Mouse (Mus musculus) MEL (cell line): Measurements from ENCODE around the gene Tet3. TPM values are rescaled to one million over a fixed set of nuclear protein-coding genes. Genes with fewer than 3 reads are reported as not detected.

Experiments
- DNase-seq: peaks from one replicate; pipeline ENCODE4 v3.0.0; 2011; ENCODE audit warnings: low read depth, low spot score
- H3K27ac ChIP-seq: 2 replicates; pipeline ENCODE4 v1.5.1; 2012; ENCODE audit warnings: low read depth, mild to moderate bottlenecking, control low read depth, low read length, moderate library complexity; ENCODE audit not compliant: control insufficient read depth
- H3K27me3 ChIP-seq, 2 experiments: fragments of 150-350 bp in 1 of 2; sonication (generic) in 1 of 2; 2 replicates each; pipeline ENCODE4 v1.6.1; 2012; ENCODE audit warnings: low read length in 2 of 2, mild to moderate bottlenecking in 2 of 2, improper control_type of control experiment in 1 of 2, moderate library complexity in 1 of 2; ENCODE audit not compliant: insufficient read depth in 2 of 2, control insufficient read depth in 1 of 2
- H3K36me3 ChIP-seq, 2 experiments: 2 replicates each; pipeline ENCODE4 v1.6.1; 2012 to 2014; ENCODE audit warnings: low read length in 2 of 2, improper control_type of control experiment in 1 of 2, inconsistent platforms in 1 of 2, mild to moderate bottlenecking in 1 of 2; ENCODE audit not compliant: insufficient read depth in 2 of 2, control insufficient read depth in 1 of 2
- H3K4me1 ChIP-seq, 2 experiments: fragments of 150-350 bp in 1 of 2; sonication (generic) in 1 of 2; 2 replicates each; pipeline ENCODE4 v1.6.1; 2012; ENCODE audit warnings: low read length in 2 of 2, improper control_type of control experiment in 1 of 2, mild to moderate bottlenecking in 1 of 2; ENCODE audit not compliant: insufficient read depth in 2 of 2, control insufficient read depth in 1 of 2
- H3K4me3 ChIP-seq, 2 experiments: fragments of 150-350 bp in 1 of 2; sonication (generic) in 1 of 2; 2 replicates each; pipeline ENCODE4 v1.5.1; 2012; ENCODE audit warnings: low read depth in 2 of 2, low read length in 2 of 2, mild to moderate bottlenecking in 2 of 2, moderate library complexity in 2 of 2, control low read depth in 1 of 2, improper control_type of control experiment in 1 of 2; ENCODE audit not compliant: control insufficient read depth in 1 of 2, insufficient read depth in 1 of 2
- H3K79me2 ChIP-seq: 2 replicates; pipeline ENCODE4 v1.6.1; 2012; ENCODE audit warnings: mild to moderate bottlenecking, low read length, moderate library complexity; ENCODE audit not compliant: control insufficient read depth, poor library complexity, insufficient read depth
- H3K9ac ChIP-seq: 2 replicates; pipeline ENCODE4 v1.6.1; 2012; ENCODE audit warnings: low read depth, mild to moderate bottlenecking, control low read depth, low read length, moderate library complexity; ENCODE audit not compliant: control insufficient read depth, poor library complexity, severe bottlenecking
- H3K9me3 ChIP-seq: fragments of 150-350 bp; sonication (generic); replicated peaks from 2 replicates; pipeline ENCODE4 v1.6.1; 2012; ENCODE audit warnings: mild to moderate bottlenecking, low read length, improper control_type of control experiment, moderate library complexity; ENCODE audit not compliant: insufficient read depth
- BHLHE40 ChIP-seq: IDR thresholded peaks from 2 replicates; pipeline ENCODE4 v1.6.1; 2012; ENCODE audit warnings: low read depth, mild to moderate bottlenecking, inconsistent platforms, low read length, improper control_type of control experiment, borderline replicate concordance
- CHD1 ChIP-seq: IDR thresholded peaks from 2 replicates; pipeline ENCODE4 v1.6.1; 2012; ENCODE audit warnings: low read depth, mild to moderate bottlenecking, inconsistent platforms, low read length, improper control_type of control experiment
- EP300 ChIP-seq, 2 experiments: IDR thresholded peaks; 2 replicates each; pipeline ENCODE4 v1.6.1; 2011; ENCODE audit warnings: improper control_type of control experiment in 2 of 2, low read length in 2 of 2, low read depth in 1 of 2, mild to moderate bottlenecking in 1 of 2
- ETS1 ChIP-seq: IDR thresholded peaks from 2 replicates; pipeline ENCODE4 v1.6.1; 2012; ENCODE audit warnings: low read depth, mild to moderate bottlenecking, inconsistent platforms, low read length, improper control_type of control experiment, moderate library complexity
- GATA1 ChIP-seq: IDR thresholded peaks from 2 replicates; pipeline ENCODE4 v1.6.1; 2011; ENCODE audit warnings: low read depth, low read length, improper control_type of control experiment
- KAT2A ChIP-seq: conservative IDR thresholded peaks from 2 replicates; pipeline ENCODE4 v1.6.1; 2012; ENCODE audit warnings: low read depth, low read length, improper control_type of control experiment, inconsistent platforms
- MAFK ChIP-seq: IDR thresholded peaks from 2 replicates; pipeline ENCODE4 v1.6.1; 2011; ENCODE audit warnings: low read depth, mild to moderate bottlenecking, low read length, improper control_type of control experiment, borderline replicate concordance
- MXI1 ChIP-seq: IDR thresholded peaks from 2 replicates; pipeline ENCODE4 v1.6.1; 2011; ENCODE audit warnings: mild to moderate bottlenecking, low read depth, low read length, improper control_type of control experiment
- MYB ChIP-seq: IDR thresholded peaks from 2 replicates; pipeline ENCODE4 v1.6.1; 2011; ENCODE audit warnings: mild to moderate bottlenecking, low read depth, low read length, improper control_type of control experiment
- NRF1 ChIP-seq: IDR thresholded peaks from 2 replicates; pipeline ENCODE4 v1.6.1; 2014; ENCODE audit warnings: low read depth, mild to moderate bottlenecking, inconsistent platforms, low read length, improper control_type of control experiment, moderate library complexity; ENCODE audit not compliant: poor library complexity, insufficient read depth, severe bottlenecking
- POLR2A ChIP-seq, 2 experiments: IDR thresholded peaks; 2 replicates each; pipeline ENCODE4 v1.6.1; 2011 to 2012; ENCODE audit warnings: low read length in 2 of 2, mild to moderate bottlenecking in 2 of 2, control low read depth in 1 of 2, improper control_type of control experiment in 1 of 2, low read depth in 1 of 2, moderate library complexity in 1 of 2; ENCODE audit not compliant: control insufficient read depth in 1 of 2, insufficient read depth in 1 of 2, poor library complexity in 1 of 2
- POLR2AphosphoS2 ChIP-seq: IDR thresholded peaks from 2 replicates; pipeline ENCODE4 v1.6.1; 2011; ENCODE audit warnings: low read length, improper control_type of control experiment
- POLR2AphosphoS5 ChIP-seq: IDR thresholded peaks from 2 replicates; pipeline ENCODE4 v1.6.1; 2012; ENCODE audit warnings: low read depth, borderline replicate concordance, mild to moderate bottlenecking, inconsistent platforms, low read length, moderate library complexity, mixed read lengths
- RAD21 ChIP-seq: IDR thresholded peaks from 2 replicates; pipeline ENCODE4 v1.6.1; 2011; ENCODE audit warnings: mild to moderate bottlenecking, low read depth, low read length, improper control_type of control experiment
- RCOR1 ChIP-seq: IDR thresholded peaks from 2 replicates; pipeline ENCODE4 v1.6.1; 2012; ENCODE audit warnings: low read depth, mild to moderate bottlenecking, inconsistent platforms, low read length, improper control_type of control experiment
- SIN3A ChIP-seq: IDR thresholded peaks from 2 replicates; pipeline ENCODE4 v1.6.1; 2012; ENCODE audit warnings: low read length, improper control_type of control experiment, inconsistent platforms
- SMC3 ChIP-seq: IDR thresholded peaks from 2 replicates; pipeline ENCODE4 v1.6.1; 2011; ENCODE audit warnings: low read depth, low read length, improper control_type of control experiment
- TAL1 ChIP-seq: IDR thresholded peaks from 2 replicates; pipeline ENCODE4 v1.6.1; 2012; ENCODE audit warnings: mild to moderate bottlenecking, inconsistent platforms, low read length, moderate library complexity, mixed read lengths
- TBP ChIP-seq: IDR thresholded peaks from 2 replicates; pipeline ENCODE4 v1.8.0; 2011; ENCODE audit warnings: low read depth, low read length, improper control_type of control experiment
- TCF12 ChIP-seq: IDR thresholded peaks from 2 replicates; pipeline ENCODE4 v1.6.1; 2014; ENCODE audit warnings: low read depth, mild to moderate bottlenecking, inconsistent platforms, low read length, improper control_type of control experiment, moderate library complexity
- ZKSCAN1 ChIP-seq: IDR thresholded peaks from 2 replicates; pipeline ENCODE4 v1.6.1; 2012; ENCODE audit warnings: low read depth, mild to moderate bottlenecking, inconsistent platforms, low read length, improper control_type of control experiment, moderate library complexity
- ZNF384 ChIP-seq: IDR thresholded peaks from 2 replicates; pipeline ENCODE4 v1.6.1; 2012; ENCODE audit warnings: low read depth, mild to moderate bottlenecking, inconsistent platforms, low read length, improper control_type of control experiment
- polyA plus RNA-seq, 2 experiments: library from polyadenylated mRNA; stranded (reverse) in 1 of 2; unstranded in 1 of 2; fragments of >175 nt in 1 of 2; fragments of >200 nt in 1 of 2; gene quantifications; 2 replicates each; pipeline versions ENCODE4 v1.2.1 to v1.2.4; 2012; ENCODE audit warnings: low replicate concordance in 2 of 2, low read depth in 1 of 2; ENCODE audit not compliant: insufficient read length in 2 of 2, insufficient read depth in 1 of 2, missing spikeins in 1 of 2
- total RNA-seq: library from RNA; depleted of rRNA; stranded (reverse); fragments of 300-350 nt; gene quantifications from 2 replicates; pipeline ENCODE4 v1.2.3, GENCODE M21; 2012

Gene Tet3
- total and polyA plus RNA-seq, 3 experiments, result 11.6 to 35.3 (median 22.9) TPM

DNA sequence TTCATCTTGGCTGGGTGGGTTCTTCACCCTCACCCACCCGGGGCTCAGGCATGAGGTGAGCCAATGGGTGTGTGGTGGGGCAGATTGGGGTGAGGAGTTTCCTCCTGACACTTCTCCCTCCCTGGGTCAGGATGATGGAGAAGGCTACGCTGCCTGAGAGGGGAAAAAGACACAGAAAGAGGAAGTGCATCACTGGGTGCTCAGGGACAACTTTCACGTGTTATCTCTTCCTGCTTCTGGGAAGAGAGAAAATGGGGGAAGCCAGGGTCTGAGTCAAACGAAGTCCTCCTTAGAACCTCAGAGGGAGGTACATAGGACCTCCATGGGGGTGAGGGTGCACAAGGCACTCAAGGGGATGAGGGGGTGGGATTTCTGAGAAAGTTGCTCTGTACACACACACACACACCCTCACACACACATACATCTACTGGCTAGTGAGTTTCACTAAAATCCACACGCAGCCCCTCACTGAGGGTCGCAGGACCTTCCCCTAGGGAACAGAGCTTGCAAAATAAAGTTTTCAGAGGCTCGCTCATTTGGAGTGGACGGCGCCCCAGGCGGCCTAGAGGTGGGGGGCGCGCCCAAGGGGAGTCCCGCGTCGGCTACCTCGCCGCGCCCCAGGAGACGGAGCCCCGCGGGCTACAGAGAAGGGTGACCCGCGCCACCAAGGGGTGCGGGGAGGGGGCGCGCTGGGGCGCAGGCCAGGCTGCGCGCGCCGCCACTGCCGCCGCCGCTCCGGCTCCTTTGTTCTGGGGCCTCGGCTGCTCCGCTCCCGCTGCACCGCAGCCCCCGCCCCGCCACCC, 3.4 kb downstream of the Tet3 start (continued):
- TF ChIP-seq SMC3 (no peak), NRF1 (0 out of 2 replicates have a peak, but pooled peaks have one; percentile 42), MYB (no peak; the same call in 1 of the 2 replicates)
- TF ChIP-seq, all 39 proteins: peak for 18

DNA sequence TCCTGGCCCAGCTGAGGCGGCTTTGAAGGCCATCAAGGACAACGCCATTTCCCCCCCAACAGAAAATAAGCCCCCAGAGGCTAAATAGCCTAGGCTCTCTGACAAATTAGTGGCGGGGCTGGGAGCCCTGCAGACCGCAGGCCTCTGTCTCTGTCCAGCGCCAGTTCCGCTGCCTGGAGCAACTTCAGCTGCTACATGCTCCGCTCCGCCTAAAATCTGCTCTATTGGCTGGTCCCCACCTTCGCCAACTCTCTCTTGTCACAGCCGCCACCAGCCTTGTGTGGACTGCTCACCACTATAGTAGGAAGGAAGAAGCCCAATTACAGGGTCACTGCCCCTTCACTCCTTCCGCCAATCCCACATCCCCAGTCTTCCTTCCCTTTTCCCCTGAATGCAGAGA, 5.2 kb downstream of the Tet3 start:
- no peak for DNase-seq
- Histone ChIP-seq H3K36me3 (peaks cover 3 to 59% of the 10 kb centered on the region in 2 experiments; a peak in 3 of 4 replicates), H3K27ac (no peak overlapping the region), H3K4me3 (no peak overlapping the region), H3K27me3 (no peaks in the 10 kb centered on the region), H3K79me2 (peaks cover 76% of the 10 kb centered on the region), H3K9ac (no peak overlapping the region), H3K9me3 (no peaks in the 10 kb centered on the region), H3K4me1 (peaks cover 16 to 61% of the 10 kb centered on the region in 2 experiments)
- TF ChIP-seq MAFK (no peak), POLR2AphosphoS5 (no peak), SMC3 (no peak), RCOR1 (no peak), TAL1 (no peak), ETS1 (no peak)

GRCm38 (mm10) chr6:83450451-83451303, 8.2 kb downstream of the Tet3 start:
- peak overlapping the region; percentile 89 for H3K27ac ChIP-seq
- peaks cover 7 to 61% of the 10 kb centered on the region in 2 experiments; a peak in 3 of 4 replicates for H3K36me3 ChIP-seq
- H3K9ac ChIP-seq, result peak overlapping the region; percentile 43
- DNase-seq, result peak; percentile 68
- H3K27me3 ChIP-seq, result no peaks in the 10 kb centered on the region
- H3K4me1 ChIP-seq, result peaks cover 16 to 58% of the 10 kb centered on the region in 2 experiments
- H3K4me3 ChIP-seq, result peak overlapping the region in 1 of 2 experiments; percentile 16; a peak in 3 of 4 replicates
- peak; percentile 24 for TF ChIP-seq MXI1
- TF ChIP-seq KAT2A, result no peak
- no peak for TF ChIP-seq RAD21
- TF ChIP-seq SIN3A, result peak; percentile 75
- peak; percentile 27; the same call in 1 of the 2 replicates for TF ChIP-seq MAFK
- no peak for TF ChIP-seq SMC3
- no peak for TF ChIP-seq ZKSCAN1
- peak; percentile 45; the same call in 1 of the 2 replicates for TF ChIP-seq ZNF384
- no peak for TF ChIP-seq TAL1
- 0 out of 2 replicates have a peak, but pooled peaks have one; percentile 63 for TF ChIP-seq CHD1
- peak; percentile 64 for TF ChIP-seq GATA1
- no peak for TF ChIP-seq RCOR1
- no peak for TF ChIP-seq TCF12
- TF ChIP-seq ETS1, result peak; percentile 31; the same call in 1 of the 2 replicates
- peak; percentile 37; the same call in 1 of the 2 replicates for TF ChIP-seq TBP
- peak in 1 of 2 experiments; percentile 35; a peak in 1 of 4 replicates for TF ChIP-seq POLR2A (IDR thresholded peaks at IDR 0.05; ENCODE audit: control insufficient read depth in 1 of 2, insufficient read depth in 1 of 2, low read depth in 1 of 2, low read length in 2 of 2, poor library complexity in 1 of 2)
- no peak for TF ChIP-seq BHLHE40
- peak; percentile 43 to 44; a peak in 1 of 4 replicates for TF ChIP-seq EP300 (IDR thresholded peaks at IDR 0.05; ENCODE audit: low read depth in 1 of 2, low read length in 2 of 2)
- TF ChIP-seq POLR2AphosphoS5, result no peak
- TF ChIP-seq POLR2AphosphoS2, result no peak
- H3K79me2 ChIP-seq, result peaks cover 85% of the 10 kb centered on the region
- no peaks in the 10 kb centered on the region for H3K9me3 ChIP-seq
